Mouse (Mus musculus): ENCODE measurements at regions not wholly inside any gene's neighbourhood (a gene's known extent, or its start where the extent isn't known, plus 50 kb on each side); places are given as distances from the start of the nearest gene placed in this dataset.
A peak's percentile ranks its signal among the peaks of the same experiment; 100 is the strongest.

- Histone ChIP-seq H3K27me3 (ENCODE audit: control insufficient read depth, insufficient read depth, low read length) (no peaks in the 10 kb centered on the region), H3K4me1 (replicated peaks; ENCODE audit: control insufficient read depth, insufficient read depth, low read length) (no peaks in the 10 kb centered on the region; the same call in 1 of the 2 replicates), H3K4me3 (ENCODE audit: control insufficient read depth, insufficient read depth, low read length) (no peak overlapping the region), H3K36me3 (ENCODE audit: control insufficient read depth, insufficient read depth, low read length) (no peaks in the 10 kb centered on the region), H3K27ac (ENCODE audit: control insufficient read depth, insufficient read depth, low read length) (no peak overlapping the region)
- 89% methylated on average over 1 of the region's 1 CpGs for WGBS
- DNase-seq, result no peak
- TF ChIP-seq CTCF (IDR thresholded peaks at IDR 0.05; ENCODE audit: borderline replicate concordance, control insufficient read depth, extremely low read depth, insufficient read depth, low read length, poor library complexity) (no peak), POLR2A (IDR thresholded peaks at IDR 0.05; ENCODE audit: control insufficient read depth, extremely low read depth, insufficient read depth, low read length, poor library complexity) (no peak)
These were observed 141.7 kb downstream of the Fam76b start for GRCm38 (mm10) chr9:13969262-13969661.

GRCm38 (mm10) chr9:13973600-13973999 lies 146.1 kb downstream of the Fam76b start:
- peak; percentile 5 for DNase-seq
- Histone ChIP-seq H3K4me3 (ENCODE audit: control insufficient read depth, insufficient read depth, low read length) (no peak overlapping the region), H3K27me3 (ENCODE audit: control insufficient read depth, insufficient read depth, low read length) (no peaks in the 10 kb centered on the region), H3K4me1 (replicated peaks; ENCODE audit: control insufficient read depth, insufficient read depth, low read length) (no peaks in the 10 kb centered on the region; the same call in 1 of the 2 replicates), H3K36me3 (ENCODE audit: control insufficient read depth, insufficient read depth, low read length) (no peaks in the 10 kb centered on the region), H3K27ac (ENCODE audit: control insufficient read depth, insufficient read depth, low read length) (no peak overlapping the region)
- TF ChIP-seq CTCF (IDR thresholded peaks at IDR 0.05; ENCODE audit: borderline replicate concordance, control insufficient read depth, extremely low read depth, insufficient read depth, low read length, poor library complexity) (no peak), POLR2A (IDR thresholded peaks at IDR 0.05; ENCODE audit: control insufficient read depth, extremely low read depth, insufficient read depth, low read length, poor library complexity) (no peak)
- 36% methylated on average over 4 of the region's 4 CpGs for WGBS

- H3K27me3 ChIP-seq (ENCODE audit: control insufficient read depth, insufficient read depth, low read length), result no peaks in the 10 kb centered on the region
- TF ChIP-seq POLR2A (IDR thresholded peaks at IDR 0.05; ENCODE audit: control insufficient read depth, extremely low read depth, insufficient read depth, low read length, poor library complexity) (no peak), CTCF (IDR thresholded peaks at IDR 0.05; ENCODE audit: borderline replicate concordance, control insufficient read depth, extremely low read depth, insufficient read depth, low read length, poor library complexity) (no peak)
- H3K4me1 ChIP-seq (replicated peaks; ENCODE audit: control insufficient read depth, insufficient read depth, low read length), result no peaks in the 10 kb centered on the region; the same call in 1 of the 2 replicates
- no peak overlapping the region for H3K4me3 ChIP-seq (ENCODE audit: control insufficient read depth, insufficient read depth, low read length)
- H3K36me3 ChIP-seq (ENCODE audit: control insufficient read depth, insufficient read depth, low read length), result no peaks in the 10 kb centered on the region
- no peak overlapping the region for H3K27ac ChIP-seq (ENCODE audit: control insufficient read depth, insufficient read depth, low read length)
- DNase-seq, result no peak
- 97% methylated on average over 1 of the region's 1 CpGs for WGBS
These were observed 147.4 kb downstream of the Fam76b start for GRCm38 (mm10) chr9:13974870-13975269.

GRCm38 (mm10) chr9:13978842-13979241 lies 151.3 kb downstream of the Fam76b start:
- no peak overlapping the region for H3K27ac ChIP-seq (ENCODE audit: control insufficient read depth, insufficient read depth, low read length)
- WGBS, result 84% methylated on average over 6 of the region's 6 CpGs
- TF ChIP-seq POLR2A (IDR thresholded peaks at IDR 0.05; ENCODE audit: control insufficient read depth, extremely low read depth, insufficient read depth, low read length, poor library complexity) (no peak), CTCF (IDR thresholded peaks at IDR 0.05; ENCODE audit: borderline replicate concordance, control insufficient read depth, extremely low read depth, insufficient read depth, low read length, poor library complexity) (no peak)
- no peaks in the 10 kb centered on the region for H3K36me3 ChIP-seq (ENCODE audit: control insufficient read depth, insufficient read depth, low read length)
- no peak overlapping the region for H3K4me3 ChIP-seq (ENCODE audit: control insufficient read depth, insufficient read depth, low read length)
- DNase-seq, result no peak
- no peaks in the 10 kb centered on the region for H3K4me1 ChIP-seq (replicated peaks; ENCODE audit: control insufficient read depth, insufficient read depth, low read length)
- H3K27me3 ChIP-seq (ENCODE audit: control insufficient read depth, insufficient read depth, low read length), result no peaks in the 10 kb centered on the region

GRCm38 (mm10) chr9:13987486-13987885 lies 160.0 kb downstream of the Fam76b start:
- Histone ChIP-seq H3K27me3 (ENCODE audit: control insufficient read depth, insufficient read depth, low read length) (no peaks in the 10 kb centered on the region), H3K4me1 (replicated peaks; ENCODE audit: control insufficient read depth, insufficient read depth, low read length) (no peaks in the 10 kb centered on the region), H3K36me3 (ENCODE audit: control insufficient read depth, insufficient read depth, low read length) (no peaks in the 10 kb centered on the region), H3K4me3 (ENCODE audit: control insufficient read depth, insufficient read depth, low read length) (no peak overlapping the region), H3K27ac (ENCODE audit: control insufficient read depth, insufficient read depth, low read length) (no peak overlapping the region)
- DNase-seq, result no peak
- no peak for TF ChIP-seq POLR2A (IDR thresholded peaks at IDR 0.05; ENCODE audit: control insufficient read depth, extremely low read depth, insufficient read depth, low read length, poor library complexity)
- no peak for TF ChIP-seq CTCF (IDR thresholded peaks at IDR 0.05; ENCODE audit: borderline replicate concordance, control insufficient read depth, extremely low read depth, insufficient read depth, low read length, poor library complexity)
- WGBS, result 96% methylated on average over 8 of the region's 8 CpGs

- DNase-seq, result no peak
- no peak overlapping the region for H3K27ac ChIP-seq (ENCODE audit: control insufficient read depth, insufficient read depth, low read length)
- no peak for TF ChIP-seq CTCF (IDR thresholded peaks at IDR 0.05; ENCODE audit: borderline replicate concordance, control insufficient read depth, extremely low read depth, insufficient read depth, low read length, poor library complexity)
- no peak for TF ChIP-seq POLR2A (IDR thresholded peaks at IDR 0.05; ENCODE audit: control insufficient read depth, extremely low read depth, insufficient read depth, low read length, poor library complexity)
- no peak overlapping the region for H3K4me3 ChIP-seq (ENCODE audit: control insufficient read depth, insufficient read depth, low read length)
- no peaks in the 10 kb centered on the region for H3K36me3 ChIP-seq (ENCODE audit: control insufficient read depth, insufficient read depth, low read length)
- H3K4me1 ChIP-seq (replicated peaks; ENCODE audit: control insufficient read depth, insufficient read depth, low read length), result no peaks in the 10 kb centered on the region
- no peaks in the 10 kb centered on the region for H3K27me3 ChIP-seq (ENCODE audit: control insufficient read depth, insufficient read depth, low read length)
- 90% methylated on average over 4 of the region's 4 CpGs for WGBS
These were observed 161.4 kb downstream of the Fam76b start for GRCm38 (mm10) chr9:13988901-13989300.

- no peak for TF ChIP-seq POLR2A (IDR thresholded peaks at IDR 0.05; ENCODE audit: control insufficient read depth, extremely low read depth, insufficient read depth, low read length, poor library complexity)
- TF ChIP-seq CTCF (IDR thresholded peaks at IDR 0.05; ENCODE audit: borderline replicate concordance, control insufficient read depth, extremely low read depth, insufficient read depth, low read length, poor library complexity), result no peak
- Histone ChIP-seq H3K27me3 (ENCODE audit: control insufficient read depth, insufficient read depth, low read length) (no peaks in the 10 kb centered on the region), H3K36me3 (ENCODE audit: control insufficient read depth, insufficient read depth, low read length) (no peaks in the 10 kb centered on the region), H3K4me3 (ENCODE audit: control insufficient read depth, insufficient read depth, low read length) (no peak overlapping the region), H3K27ac (ENCODE audit: control insufficient read depth, insufficient read depth, low read length) (no peak overlapping the region), H3K4me1 (replicated peaks; ENCODE audit: control insufficient read depth, insufficient read depth, low read length) (no peaks in the 10 kb centered on the region)
- no peak for DNase-seq
- WGBS, result 49% methylated on average over 7 of the region's 7 CpGs
These were observed 163.4 kb downstream of the Fam76b start for GRCm38 (mm10) chr9:13990960-13991359.

Measured in thymus, adult 2 months (tissue).